Mouse (Mus musculus): ENCODE measurements at regions not wholly inside any gene's neighbourhood (a gene's known extent, or its start where the extent isn't known, plus 50 kb on each side); places are given as distances from the start of the nearest gene placed in this dataset.

GRCm38 (mm10) chr1:94272569-94272968 lies 220.2 kb upstream of the Pdcd1 start:
- no peak for ATAC-seq (ENCODE audit: low read depth)

GRCm38 (mm10) chr1:94263313-94263712 lies 211.0 kb upstream of the Pdcd1 start:
- no peaks in the 10 kb centered on the region for H3K27me3 ChIP-seq (ENCODE audit: control insufficient read depth, insufficient read depth, low read depth, low read length)
- peak; percentile 85 for ATAC-seq (ENCODE audit: low read depth)
- H3K9ac ChIP-seq (ENCODE audit: low read length): no peak overlapping the region
- no peak overlapping the region for H3K4me3 ChIP-seq (ENCODE audit: low read length)
- H3K27ac ChIP-seq (ENCODE audit: low read length): no peak overlapping the region
- H3K4me2 ChIP-seq (ENCODE audit: low read depth, low read length): peak overlapping the region; percentile 30
- 35% methylated on average over 8 of the region's 8 CpGs for WGBS
- H3K4me1 ChIP-seq (replicated peaks; ENCODE audit: control insufficient read depth, insufficient read depth, low read length): no peaks in the 10 kb centered on the region
- H3K36me3 ChIP-seq (ENCODE audit: control insufficient read depth, insufficient read depth, low read length): no peaks in the 10 kb centered on the region
- H3K9me3 ChIP-seq (ENCODE audit: control insufficient read depth, low read length): no peaks in the 10 kb centered on the region

More at GRCm38 (mm10) chr1:94272569-94272968, 220.2 kb upstream of the Pdcd1 start:
- Histone ChIP-seq H3K27ac (ENCODE audit: low read length) (no peak overlapping the region), H3K9me3 (ENCODE audit: control insufficient read depth, low read length) (no peaks in the 10 kb centered on the region), H3K4me1 (replicated peaks; ENCODE audit: control insufficient read depth, insufficient read depth, low read length) (no peaks in the 10 kb centered on the region), H3K9ac (ENCODE audit: low read length) (no peak overlapping the region), H3K4me2 (ENCODE audit: low read depth, low read length) (no peak overlapping the region), H3K36me3 (ENCODE audit: control insufficient read depth, insufficient read depth, low read length) (no peaks in the 10 kb centered on the region), H3K4me3 (ENCODE audit: low read length) (no peak overlapping the region), H3K27me3 (ENCODE audit: control insufficient read depth, insufficient read depth, low read depth, low read length) (no peaks in the 10 kb centered on the region)
- WGBS: 88% methylated on average over 4 of the region's 4 CpGs

- no peaks in the 10 kb centered on the region for H3K36me3 ChIP-seq (ENCODE audit: control insufficient read depth, insufficient read depth, low read length)
- 0 out of 2 replicates have a peak, but pooled peaks have one; percentile 20 for ATAC-seq (ENCODE audit: low read depth)
- H3K4me1 ChIP-seq (replicated peaks; ENCODE audit: control insufficient read depth, insufficient read depth, low read length): no peaks in the 10 kb centered on the region
- no peaks in the 10 kb centered on the region for H3K27me3 ChIP-seq (ENCODE audit: control insufficient read depth, insufficient read depth, low read depth, low read length)
- WGBS: 22% methylated on average over 1 of the region's 1 CpGs
- no peaks in the 10 kb centered on the region for H3K9me3 ChIP-seq (ENCODE audit: control insufficient read depth, low read length)
- no peak overlapping the region for H3K4me3 ChIP-seq (ENCODE audit: low read length)
- no peak overlapping the region for H3K27ac ChIP-seq (ENCODE audit: low read length)
- H3K9ac ChIP-seq (ENCODE audit: low read length): no peak overlapping the region
- H3K4me2 ChIP-seq (ENCODE audit: low read depth, low read length): no peak overlapping the region
Observed at GRCm38 (mm10) chr1:94235426-94235825, 183.1 kb upstream of the Pdcd1 start.

- no peaks in the 10 kb centered on the region for H3K4me1 ChIP-seq (replicated peaks; ENCODE audit: control insufficient read depth, insufficient read depth, low read length)
- no peaks in the 10 kb centered on the region for H3K27me3 ChIP-seq (ENCODE audit: control insufficient read depth, insufficient read depth, low read depth, low read length)
- no peak overlapping the region for H3K4me3 ChIP-seq (ENCODE audit: low read length)
- 0 out of 2 replicates have a peak, but pooled peaks have one; percentile 47 for ATAC-seq (ENCODE audit: low read depth)
- no peak overlapping the region for H3K9ac ChIP-seq (ENCODE audit: low read length)
- 25% methylated on average over 3 of the region's 3 CpGs for WGBS
- no peak overlapping the region for H3K27ac ChIP-seq (ENCODE audit: low read length)
- no peaks in the 10 kb centered on the region for H3K9me3 ChIP-seq (ENCODE audit: control insufficient read depth, low read length)
- H3K4me2 ChIP-seq (ENCODE audit: low read depth, low read length): no peak overlapping the region
- no peaks in the 10 kb centered on the region for H3K36me3 ChIP-seq (ENCODE audit: control insufficient read depth, insufficient read depth, low read length)
Observed at GRCm38 (mm10) chr1:94221006-94221405, 168.7 kb upstream of the Pdcd1 start.

GRCm38 (mm10) chr1:94217407-94217806 lies 165.1 kb upstream of the Pdcd1 start:
- H3K27ac ChIP-seq (ENCODE audit: low read length): no peak overlapping the region
- H3K4me1 ChIP-seq (replicated peaks; ENCODE audit: control insufficient read depth, insufficient read depth, low read length): no peaks in the 10 kb centered on the region
- no peak overlapping the region for H3K4me3 ChIP-seq (ENCODE audit: low read length)
- H3K4me2 ChIP-seq (ENCODE audit: low read depth, low read length): no peak overlapping the region
- H3K27me3 ChIP-seq (ENCODE audit: control insufficient read depth, insufficient read depth, low read depth, low read length): no peaks in the 10 kb centered on the region
- no peak for ATAC-seq (ENCODE audit: low read depth)
- 70% methylated on average over 2 of the region's 2 CpGs for WGBS
- no peaks in the 10 kb centered on the region for H3K9me3 ChIP-seq (ENCODE audit: control insufficient read depth, low read length)
- H3K36me3 ChIP-seq (ENCODE audit: control insufficient read depth, insufficient read depth, low read length): no peaks in the 10 kb centered on the region
- H3K9ac ChIP-seq (ENCODE audit: low read length): no peak overlapping the region

- no peak overlapping the region for H3K4me3 ChIP-seq (ENCODE audit: low read length)
- H3K27ac ChIP-seq (ENCODE audit: low read length): no peak overlapping the region
- no peak for ATAC-seq (ENCODE audit: low read depth)
- no peak overlapping the region for H3K4me2 ChIP-seq (ENCODE audit: low read depth, low read length)
- H3K9ac ChIP-seq (ENCODE audit: low read length): no peak overlapping the region
- H3K4me1 ChIP-seq (replicated peaks; ENCODE audit: control insufficient read depth, insufficient read depth, low read length): no peaks in the 10 kb centered on the region
- H3K9me3 ChIP-seq (ENCODE audit: control insufficient read depth, low read length): no peaks in the 10 kb centered on the region
- no peaks in the 10 kb centered on the region for H3K27me3 ChIP-seq (ENCODE audit: control insufficient read depth, insufficient read depth, low read depth, low read length)
- WGBS: 74% methylated on average over 4 of the region's 4 CpGs
- no peaks in the 10 kb centered on the region for H3K36me3 ChIP-seq (ENCODE audit: control insufficient read depth, insufficient read depth, low read length)
Observed at GRCm38 (mm10) chr1:94208929-94209328, 156.6 kb upstream of the Pdcd1 start.

- no peak overlapping the region for H3K27ac ChIP-seq (ENCODE audit: low read length)
- no peaks in the 10 kb centered on the region for H3K9me3 ChIP-seq (ENCODE audit: control insufficient read depth, low read length)
- WGBS: 86% methylated on average over 7 of the region's 7 CpGs
- no peak overlapping the region for H3K4me3 ChIP-seq (ENCODE audit: low read length)
- no peaks in the 10 kb centered on the region for H3K36me3 ChIP-seq (ENCODE audit: control insufficient read depth, insufficient read depth, low read length)
- H3K4me1 ChIP-seq (replicated peaks; ENCODE audit: control insufficient read depth, insufficient read depth, low read length): no peaks in the 10 kb centered on the region
- no peak overlapping the region for H3K4me2 ChIP-seq (ENCODE audit: low read depth, low read length)
- no peak overlapping the region for H3K9ac ChIP-seq (ENCODE audit: low read length)
- H3K27me3 ChIP-seq (ENCODE audit: control insufficient read depth, insufficient read depth, low read depth, low read length): no peaks in the 10 kb centered on the region
- no peak for ATAC-seq (ENCODE audit: low read depth)
Observed at GRCm38 (mm10) chr1:94207859-94208258, 155.5 kb upstream of the Pdcd1 start.

GRCm38 (mm10) chr1:94203281-94203680 lies 150.9 kb upstream of the Pdcd1 start:
- H3K4me3 ChIP-seq (ENCODE audit: low read length): no peak overlapping the region
- H3K27ac ChIP-seq (ENCODE audit: low read length): no peak overlapping the region
- H3K36me3 ChIP-seq (ENCODE audit: control insufficient read depth, insufficient read depth, low read length): no peaks in the 10 kb centered on the region
- H3K4me1 ChIP-seq (replicated peaks; ENCODE audit: control insufficient read depth, insufficient read depth, low read length): no peaks in the 10 kb centered on the region
- no peaks in the 10 kb centered on the region for H3K9me3 ChIP-seq (ENCODE audit: control insufficient read depth, low read length)
- H3K4me2 ChIP-seq (ENCODE audit: low read depth, low read length): no peak overlapping the region
- no peak for ATAC-seq (ENCODE audit: low read depth)
- 70% methylated on average over 3 of the region's 3 CpGs for WGBS
- H3K9ac ChIP-seq (ENCODE audit: low read length): no peak overlapping the region
- H3K27me3 ChIP-seq (ENCODE audit: control insufficient read depth, insufficient read depth, low read depth, low read length): no peaks in the 10 kb centered on the region

GRCm38 (mm10) chr1:94183876-94184275 lies 131.5 kb upstream of the Pdcd1 start:
- Histone ChIP-seq H3K27me3 (ENCODE audit: control insufficient read depth, insufficient read depth, low read depth, low read length) (no peaks in the 10 kb centered on the region), H3K9ac (ENCODE audit: low read length) (no peak overlapping the region), H3K9me3 (ENCODE audit: control insufficient read depth, low read length) (no peaks in the 10 kb centered on the region), H3K4me1 (replicated peaks; ENCODE audit: control insufficient read depth, insufficient read depth, low read length) (no peaks in the 10 kb centered on the region), H3K27ac (ENCODE audit: low read length) (no peak overlapping the region), H3K4me2 (ENCODE audit: low read depth, low read length) (no peak overlapping the region), H3K36me3 (ENCODE audit: control insufficient read depth, insufficient read depth, low read length) (no peaks in the 10 kb centered on the region), H3K4me3 (ENCODE audit: low read length) (no peak overlapping the region)
- no peak for ATAC-seq (ENCODE audit: low read depth)
- WGBS: 85% methylated on average over 2 of the region's 2 CpGs

- no peaks in the 10 kb centered on the region for H3K9me3 ChIP-seq (ENCODE audit: control insufficient read depth, low read length)
- no peak overlapping the region for H3K9ac ChIP-seq (ENCODE audit: low read length)
- H3K4me3 ChIP-seq (ENCODE audit: low read length): no peak overlapping the region
- 63% methylated on average over 4 of the region's 4 CpGs for WGBS
- no peak overlapping the region for H3K4me2 ChIP-seq (ENCODE audit: low read depth, low read length)
- no peak overlapping the region for H3K27ac ChIP-seq (ENCODE audit: low read length)
- ATAC-seq (ENCODE audit: low read depth): no peak
- no peaks in the 10 kb centered on the region for H3K27me3 ChIP-seq (ENCODE audit: control insufficient read depth, insufficient read depth, low read depth, low read length)
- H3K4me1 ChIP-seq (replicated peaks; ENCODE audit: control insufficient read depth, insufficient read depth, low read length): no peaks in the 10 kb centered on the region
- H3K36me3 ChIP-seq (ENCODE audit: control insufficient read depth, insufficient read depth, low read length): no peaks in the 10 kb centered on the region
Observed at GRCm38 (mm10) chr1:94149958-94150357, 97.6 kb upstream of the Pdcd1 start.
